Mouse (Mus musculus): Measurements from ENCODE around the gene Fbxl17. TPM values are rescaled to one million over a fixed set of nuclear protein-coding genes. Genes with fewer than 3 reads are reported as not detected.

Fbxl17 gene
- polyA plus RNA-seq, 1 experiment from 2014 or later, result 29.0 TPM

DNA sequence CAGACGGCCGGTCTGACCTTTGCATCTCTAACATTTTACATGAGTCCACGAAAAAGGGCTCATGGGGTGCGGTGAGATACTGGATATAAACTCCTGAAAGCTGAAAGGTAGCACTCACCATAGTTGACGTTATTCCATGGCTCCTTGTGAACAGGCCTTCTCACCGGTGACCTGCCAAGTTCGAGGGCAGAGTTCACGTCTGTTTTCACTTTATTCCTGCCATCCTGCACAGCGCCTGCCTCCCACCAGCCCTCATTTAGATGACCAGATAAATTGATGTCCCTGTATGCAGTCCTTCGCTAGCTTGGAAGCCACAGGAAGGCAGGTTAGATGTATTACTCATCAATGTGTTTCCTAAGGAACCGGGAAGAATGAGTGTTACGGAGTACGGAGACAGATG, 454.5 kb downstream of the Fbxl17 start:
- H3K4me3 ChIP-seq (replicated peaks), result no peak overlapping the region
- ATAC-seq, result no peak

GRCm38 (mm10) chr17:63043046-63043675, 456.7 kb downstream of the Fbxl17 start:
- WGBS, result 83% methylated on average over 9 of the region's 9 CpGs
- no peak for ATAC-seq
- H3K9ac ChIP-seq (replicated peaks), result no peak overlapping the region
- H3K36me3 ChIP-seq, result no peaks in the 10 kb centered on the region
- H3K9me3 ChIP-seq, result peaks cover 12% of the 10 kb centered on the region; the same call in 1 of the 2 replicates
- H3K4me1 ChIP-seq (replicated peaks), result peaks cover 8% of the 10 kb centered on the region; the same call in 1 of the 2 replicates
- H3K27me3 ChIP-seq, result no peaks in the 10 kb centered on the region
- no peak overlapping the region for H3K27ac ChIP-seq
- H3K4me2 ChIP-seq (replicated peaks), result no peak overlapping the region
- H3K4me3 ChIP-seq (replicated peaks), result no peak overlapping the region

More for the DNA sequence above, 454.5 kb downstream of the Fbxl17 start:
- 88% methylated on average over 13 of the region's 13 CpGs for WGBS
- H3K9me3 ChIP-seq, result peaks cover 5% of the 10 kb centered on the region; the same call in 1 of the 2 replicates
- no peaks in the 10 kb centered on the region for H3K36me3 ChIP-seq
- H3K27me3 ChIP-seq, result no peaks in the 10 kb centered on the region
- peaks cover 8% of the 10 kb centered on the region; the same call in 1 of the 2 replicates for H3K4me1 ChIP-seq (replicated peaks)
- no peak overlapping the region for H3K27ac ChIP-seq
- no peak overlapping the region for H3K4me2 ChIP-seq (replicated peaks)
- no peak overlapping the region for H3K9ac ChIP-seq (replicated peaks)

GRCm38 (mm10) chr17:63037562-63037961, 462.3 kb downstream of the Fbxl17 start:
- H3K27me3 ChIP-seq, result no peaks in the 10 kb centered on the region
- H3K9ac ChIP-seq (replicated peaks), result no peak overlapping the region
- no peak for ATAC-seq
- no peak overlapping the region for H3K4me3 ChIP-seq (replicated peaks)
- peaks cover 12% of the 10 kb centered on the region; the same call in 1 of the 2 replicates for H3K9me3 ChIP-seq
- H3K4me1 ChIP-seq (replicated peaks), result no peaks in the 10 kb centered on the region
- no peaks in the 10 kb centered on the region for H3K36me3 ChIP-seq
- 90% methylated on average over 3 of the region's 3 CpGs for WGBS
- H3K4me2 ChIP-seq (replicated peaks), result no peak overlapping the region
- H3K27ac ChIP-seq, result no peak overlapping the region

- H3K4me1 ChIP-seq (replicated peaks), result no peaks in the 10 kb centered on the region
- H3K36me3 ChIP-seq, result no peaks in the 10 kb centered on the region
- 91% methylated on average over 5 of the region's 5 CpGs for WGBS
- H3K4me3 ChIP-seq (replicated peaks), result no peak overlapping the region
- ATAC-seq, result no peak
- H3K27ac ChIP-seq, result no peak overlapping the region
- H3K9ac ChIP-seq (replicated peaks), result no peak overlapping the region
- no peak overlapping the region for H3K4me2 ChIP-seq (replicated peaks)
- H3K9me3 ChIP-seq, result no peaks in the 10 kb centered on the region
- H3K27me3 ChIP-seq, result no peaks in the 10 kb centered on the region
These were observed 466.7 kb downstream of the Fbxl17 start for GRCm38 (mm10) chr17:63033141-63033540.

GRCm38 (mm10) chr17:63029105-63029504, 470.7 kb downstream of the Fbxl17 start:
- H3K36me3 ChIP-seq, result no peaks in the 10 kb centered on the region
- H3K9me3 ChIP-seq, result no peaks in the 10 kb centered on the region
- no peak for ATAC-seq
- H3K4me2 ChIP-seq (replicated peaks), result no peak overlapping the region
- H3K27me3 ChIP-seq, result no peaks in the 10 kb centered on the region
- H3K4me1 ChIP-seq (replicated peaks), result no peaks in the 10 kb centered on the region
- WGBS, result 28% methylated on average over 4 of the region's 4 CpGs
- no peak overlapping the region for H3K4me3 ChIP-seq (replicated peaks)
- H3K27ac ChIP-seq, result no peak overlapping the region
- H3K9ac ChIP-seq (replicated peaks), result no peak overlapping the region

GRCm38 (mm10) chr17:63025238-63025637, 474.6 kb downstream of the Fbxl17 start:
- ATAC-seq, result 0 out of 2 replicates have a peak, but pooled peaks have one; percentile 55
- Histone ChIP-seq H3K27ac (no peak overlapping the region), H3K27me3 (no peaks in the 10 kb centered on the region), H3K9me3 (no peaks in the 10 kb centered on the region), H3K4me2 (replicated peaks) (no peak overlapping the region), H3K4me3 (replicated peaks) (no peak overlapping the region), H3K9ac (replicated peaks) (no peak overlapping the region), H3K4me1 (replicated peaks) (no peaks in the 10 kb centered on the region), H3K36me3 (no peaks in the 10 kb centered on the region)
- 55% methylated on average over 15 of the region's 15 CpGs for WGBS

DNA sequence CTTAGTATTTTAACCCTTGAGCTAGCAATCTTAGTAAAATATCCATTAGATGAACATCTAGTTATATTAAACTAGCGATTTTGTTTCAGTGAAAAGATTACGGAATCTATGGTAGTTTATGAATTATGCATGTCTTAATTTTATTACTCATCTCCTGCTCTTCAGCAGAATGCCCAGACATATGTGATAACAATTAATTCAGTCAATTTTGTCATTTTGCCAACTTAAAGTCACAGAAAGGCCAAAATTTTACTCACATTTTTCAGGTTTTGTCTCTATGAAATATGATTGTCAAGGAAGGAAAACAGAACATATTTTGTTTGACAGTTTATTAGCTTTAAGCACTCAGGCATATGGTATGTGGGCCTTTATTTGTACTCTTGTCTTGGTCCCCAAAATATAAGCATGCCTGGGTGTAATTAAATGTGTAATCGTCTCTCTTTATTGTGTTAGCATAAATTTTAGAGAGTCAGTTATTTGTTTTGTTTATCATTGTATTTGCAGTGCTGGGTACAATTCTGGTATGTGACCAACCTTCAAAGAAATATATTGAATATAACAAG, 482.1 kb downstream of the Fbxl17 start:
- H3K27me3 ChIP-seq, result no peaks in the 10 kb centered on the region
- no peak overlapping the region for H3K9ac ChIP-seq (replicated peaks)
- no peaks in the 10 kb centered on the region for H3K4me1 ChIP-seq (replicated peaks)
- ATAC-seq, result no peak
- H3K9me3 ChIP-seq, result no peaks in the 10 kb centered on the region
- no peak overlapping the region for H3K4me3 ChIP-seq (replicated peaks)
- 95% methylated on average over 3 of the region's 3 CpGs for WGBS
- no peak overlapping the region for H3K27ac ChIP-seq
- no peaks in the 10 kb centered on the region for H3K36me3 ChIP-seq
- no peak overlapping the region for H3K4me2 ChIP-seq (replicated peaks)

- peaks cover 11% of the 10 kb centered on the region for H3K4me1 ChIP-seq (replicated peaks)
- 67% methylated on average over 3 of the region's 3 CpGs for WGBS
- H3K4me3 ChIP-seq (replicated peaks), result no peak overlapping the region
- H3K27ac ChIP-seq, result no peak overlapping the region
- ATAC-seq, result no peak
- H3K9me3 ChIP-seq, result no peaks in the 10 kb centered on the region
- H3K27me3 ChIP-seq, result no peaks in the 10 kb centered on the region
- no peaks in the 10 kb centered on the region for H3K36me3 ChIP-seq
- H3K9ac ChIP-seq (replicated peaks), result no peak overlapping the region
- H3K4me2 ChIP-seq (replicated peaks), result no peak overlapping the region
These were observed 487.3 kb downstream of the Fbxl17 start for GRCm38 (mm10) chr17:63012571-63012923.

DNA sequence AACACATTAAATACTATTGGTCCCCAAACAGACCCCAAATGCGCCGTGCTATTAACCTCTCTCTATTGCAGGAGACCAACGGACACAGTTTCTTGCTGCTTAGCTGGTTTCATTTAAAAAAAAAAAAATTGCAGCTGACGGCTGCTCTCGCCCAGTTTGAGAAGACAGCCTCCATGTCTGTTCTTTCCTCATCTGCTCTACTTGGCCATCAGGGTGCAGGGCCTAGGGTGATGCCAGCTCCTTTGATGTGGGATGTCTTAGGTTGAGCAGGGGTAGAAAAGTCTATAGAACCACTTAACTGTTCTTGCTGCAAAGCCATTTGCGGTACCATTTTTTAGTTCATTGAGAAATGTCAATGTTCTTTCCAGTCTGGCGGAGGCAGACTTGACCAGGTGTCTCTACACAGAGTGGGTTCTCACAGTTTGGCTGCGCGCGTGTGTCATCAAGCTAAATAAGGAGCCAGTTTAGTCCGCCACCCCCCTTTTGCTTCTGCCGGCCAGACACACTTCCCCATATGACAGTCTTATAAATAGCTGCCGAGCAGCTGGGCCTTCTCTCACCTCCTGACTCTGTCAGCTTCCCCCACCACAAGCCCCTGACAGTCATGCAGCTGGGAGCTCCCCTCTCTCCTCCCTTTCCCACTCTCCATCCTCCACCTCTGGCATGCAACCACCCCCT, 487.8 kb downstream of the Fbxl17 start:
- H3K9ac ChIP-seq (replicated peaks), result no peak overlapping the region
- no peaks in the 10 kb centered on the region for H3K36me3 ChIP-seq
- no peaks in the 10 kb centered on the region for H3K9me3 ChIP-seq
- no peak overlapping the region for H3K4me2 ChIP-seq (replicated peaks)
- H3K4me3 ChIP-seq (replicated peaks), result no peak overlapping the region
- ATAC-seq, result no peak
- no peak overlapping the region for H3K27ac ChIP-seq
- 89% methylated on average over 13 of the region's 13 CpGs for WGBS
- peaks cover 11% of the 10 kb centered on the region for H3K4me1 ChIP-seq (replicated peaks)
- no peaks in the 10 kb centered on the region for H3K27me3 ChIP-seq

- H3K9me3 ChIP-seq, result no peaks in the 10 kb centered on the region
- 93% methylated on average over 10 of the region's 10 CpGs for WGBS
- no peak overlapping the region for H3K4me3 ChIP-seq (replicated peaks)
- no peak overlapping the region for H3K27ac ChIP-seq
- no peak for ATAC-seq
- H3K27me3 ChIP-seq, result no peaks in the 10 kb centered on the region; the same call in 1 of the 2 replicates
- no peaks in the 10 kb centered on the region for H3K36me3 ChIP-seq
- H3K9ac ChIP-seq (replicated peaks), result no peak overlapping the region
- H3K4me1 ChIP-seq (replicated peaks), result peaks cover 11% of the 10 kb centered on the region
- H3K4me2 ChIP-seq (replicated peaks), result no peak overlapping the region
These were observed 489.0 kb downstream of the Fbxl17 start for GRCm38 (mm10) chr17:63010830-63011229.

- Histone ChIP-seq H3K4me2 (replicated peaks) (no peak overlapping the region), H3K9ac (replicated peaks) (no peak overlapping the region), H3K27ac (no peak overlapping the region), H3K4me3 (replicated peaks) (no peak overlapping the region), H3K9me3 (no peaks in the 10 kb centered on the region), H3K27me3 (no peaks in the 10 kb centered on the region; the same call in none of the 2 replicates), H3K36me3 (no peaks in the 10 kb centered on the region), H3K4me1 (replicated peaks) (peaks cover 22% of the 10 kb centered on the region)
- no peak for ATAC-seq
- 69% methylated on average over 4 of the region's 4 CpGs for WGBS
These were observed 491.0 kb downstream of the Fbxl17 start for GRCm38 (mm10) chr17:63008788-63009187.

- no peaks in the 10 kb centered on the region; the same call in none of the 2 replicates for H3K27me3 ChIP-seq
- ATAC-seq, result peak; percentile 85
- H3K9ac ChIP-seq (replicated peaks), result no peak overlapping the region
- no peak overlapping the region for H3K4me2 ChIP-seq (replicated peaks)
- H3K36me3 ChIP-seq, result no peaks in the 10 kb centered on the region
- H3K9me3 ChIP-seq, result no peaks in the 10 kb centered on the region
- peak overlapping the region; percentile 35 for H3K27ac ChIP-seq
- no peak overlapping the region for H3K4me3 ChIP-seq (replicated peaks)
- H3K4me1 ChIP-seq (replicated peaks), result peaks cover 22% of the 10 kb centered on the region
- WGBS, result 30% methylated on average over 5 of the region's 5 CpGs
These were observed 491.5 kb downstream of the Fbxl17 start for GRCm38 (mm10) chr17:63008277-63008676.

Measured in midbrain, embryonic 13.5 days (tissue).